Mouse (Mus musculus): ENCODE results near the gene Slc34a2.

The Slc34a2 gene

GRCm38 (mm10) chr5:53112942-53113341 lies 75.1 kb downstream of the Slc34a2 start:
- DNase-seq = no peak

GRCm38 (mm10) chr5:53114616-53115267 lies 76.9 kb downstream of the Slc34a2 start:
- DNase-seq = no peak

- DNase-seq = no peak
These were observed 80.3 kb downstream of the Slc34a2 start for GRCm38 (mm10) chr5:53118212-53118611.

GRCm38 (mm10) chr5:53119689-53120088 lies 81.8 kb downstream of the Slc34a2 start:
- DNase-seq = no peak
